ENCODE assay signal across 8 mouse cellular contexts in the genomic region with DNA sequence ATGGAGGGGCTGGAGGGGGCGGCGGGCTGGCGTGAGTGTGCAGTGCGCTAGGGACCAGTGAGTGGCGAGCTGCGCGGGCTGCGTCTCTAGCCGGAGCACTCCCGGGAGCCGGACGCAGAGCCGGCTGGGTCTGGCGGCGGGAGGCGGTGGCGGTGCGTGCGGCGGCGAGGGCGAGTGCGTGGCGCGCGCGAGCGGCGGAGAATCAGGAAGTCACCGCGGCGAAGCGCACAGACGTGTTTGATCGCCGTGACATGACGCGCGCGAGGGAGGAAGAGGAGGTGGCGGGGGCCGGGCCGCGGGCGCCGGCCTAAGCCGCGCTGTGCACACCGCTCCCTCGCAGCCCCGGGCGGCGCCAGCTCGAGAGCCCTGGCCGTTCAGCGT. TPM values are rescaled to one million over a fixed set of nuclear protein-coding genes. Genes with fewer than 3 reads are reported as not detected.
A peak's percentile ranks its signal among the peaks of the same experiment; 100 is the strongest.
DNase-seq lines count a peak whose midpoint lies in the region; ATAC-seq and TF ChIP-seq lines count a peak whose summit lies in the region.

No protein-coding gene starts in this region.

- peak; percentile 36 for ATAC-seq in intestine, embryonic 15.5 days
- 0 out of 2 replicates have a peak, but pooled peaks have one; percentile 11 for ATAC-seq in neural tube, embryonic 11.5 days (ENCODE audit: insufficient read depth, low FRiP score, low TSS enrichment)

- peak overlapping the region; percentile 74 for H3K4me3 ChIP-seq in intestine, embryonic 15.5 days (replicated peaks)
- peak overlapping the region; percentile 48 for H3K4me3 ChIP-seq in neural tube, embryonic 11.5 days (ENCODE audit: low read depth, low read length)
- H3K4me3 ChIP-seq in thymus, adult 2 months (ENCODE audit: control insufficient read depth, insufficient read depth, low read length), result peak overlapping the region; percentile 63

- peaks cover 4% of the 10 kb centered on the region; the same call in 1 of the 2 replicates for H3K4me1 ChIP-seq in intestine, embryonic 15.5 days (replicated peaks)
- peaks cover 14% of the 10 kb centered on the region for H3K4me1 ChIP-seq in neural tube, embryonic 11.5 days (ENCODE audit: control insufficient read depth, insufficient read depth, low read length)
- H3K4me1 ChIP-seq in thymus, adult 2 months (replicated peaks; ENCODE audit: control insufficient read depth, insufficient read depth, low read length), result peaks cover 11% of the 10 kb centered on the region

- peak overlapping the region; percentile 71 for H3K9ac ChIP-seq in intestine, embryonic 15.5 days
- H3K9ac ChIP-seq in neural tube, embryonic 11.5 days (ENCODE audit: low read length), result peak overlapping the region; percentile 48

- WGBS in intestine, embryonic 15.5 days, result 0% methylated on average over 55 of the region's 56 CpGs
- WGBS in neural tube, embryonic 11.5 days, result 0% methylated on average over 41 of the region's 56 CpGs
- WGBS in thymus, adult 2 months, result under 1% methylated on average over 55 of the region's 56 CpGs

- H3K27me3 ChIP-seq in intestine, embryonic 15.5 days (replicated peaks), result no peaks in the 10 kb centered on the region
- H3K27me3 ChIP-seq in neural tube, embryonic 11.5 days (ENCODE audit: control insufficient read depth, insufficient read depth, low read length), result peaks cover 34% of the 10 kb centered on the region
- no peaks in the 10 kb centered on the region for H3K27me3 ChIP-seq in thymus, adult 2 months (ENCODE audit: control insufficient read depth, insufficient read depth, low read length)

- H3K9me3 ChIP-seq in intestine, embryonic 15.5 days, result no peaks in the 10 kb centered on the region
- no peaks in the 10 kb centered on the region for H3K9me3 ChIP-seq in neural tube, embryonic 11.5 days (ENCODE audit: control insufficient read depth, low read length)

- H3K27ac ChIP-seq in intestine, embryonic 15.5 days, result peak overlapping the region; percentile 86
- H3K27ac ChIP-seq in neural tube, embryonic 11.5 days (ENCODE audit: low read depth, low read length), result no peak overlapping the region
- peak overlapping the region; percentile 17; the same call in 1 of the 2 replicates for H3K27ac ChIP-seq in thymus, adult 2 months (ENCODE audit: control insufficient read depth, insufficient read depth, low read length)

- 0 out of 2 replicates have a peak, but pooled peaks have one; percentile 8 for TF ChIP-seq CTCF in thymus, adult 2 months (IDR thresholded peaks at IDR 0.05; ENCODE audit: borderline replicate concordance, control insufficient read depth, extremely low read depth, insufficient read depth, low read length, poor library complexity)

- H3K36me3 ChIP-seq in intestine, embryonic 15.5 days, result no peaks in the 10 kb centered on the region
- no peaks in the 10 kb centered on the region for H3K36me3 ChIP-seq in neural tube, embryonic 11.5 days (ENCODE audit: control insufficient read depth, insufficient read depth, low read length)
- no peaks in the 10 kb centered on the region for H3K36me3 ChIP-seq in thymus, adult 2 months (ENCODE audit: control insufficient read depth, insufficient read depth, low read length)

- peak overlapping the region; percentile 99 for H3K4me2 ChIP-seq in intestine, embryonic 15.5 days (replicated peaks)
- H3K4me2 ChIP-seq in neural tube, embryonic 11.5 days (ENCODE audit: low read depth), result peak overlapping the region; percentile 100

- DNase-seq in kidney, adult 9 months, result peak; percentile 66
- no peak for DNase-seq in kidney, adult 11 months
- DNase-seq in cerebellum, adult 9-11 months, result peak; percentile 85
- DNase-seq in gastrocnemius, postnatal 25 days, result peak; percentile 69
- peak; percentile 78 to 80 for DNase-seq in lung, adult 18-20 months
- peak; percentile 64 for DNase-seq in neural tube, embryonic 11.5 days (ENCODE audit: low spot score)
- DNase-seq in thymus, adult 2 months, result peak; percentile 82

- TF ChIP-seq POLR2A in thymus, adult 2 months (IDR thresholded peaks at IDR 0.05; ENCODE audit: control insufficient read depth, extremely low read depth, insufficient read depth, low read length, poor library complexity), result peak; percentile 45; the same call in 1 of the 2 replicates

RNA-seq across cellular contexts. Expression of a gene that starts 2.3 kb away (rescaled TPM):
- total RNA-seq in gastrocnemius, postnatal 25 days (2021), result 10 to 100 TPM; 38.4 to 40.9 TPM
- polyA plus RNA-seq in intestine, embryonic 15.5 days (2015; fragmentation: Nextera tagmentation; extraction: Ambion mirVana), result 36.3 and 38.1 TPM in 2 replicates
- polyA plus RNA-seq in neural tube, embryonic 11.5 days (2014; fragmentation: Nextera tagmentation; extraction: Ambion mirVana), result 26.1 and 28.6 TPM in 2 replicates
- 38.9 and 41.2 TPM in 2 replicates for polyA plus RNA-seq in thymus, adult 2 months (2012; rRNA removed)
